Mouse (Mus musculus) macrophage (primary cell): ENCODE measurements around the gene Gcnt7. TPM values are rescaled to one million over a fixed set of nuclear protein-coding genes. Genes with fewer than 3 reads are reported as not detected.

Source experiments
- H3K27ac ChIP-seq: fragments of 350-480 bp; formaldehyde crosslinking; 2 replicates; pipeline ENCODE4 v1.9.0; 2021
- H3K36me3 ChIP-seq: fragments of 350-480 bp; formaldehyde crosslinking; 2 replicates; pipeline ENCODE4 v1.9.0; 2021; ENCODE audit errors: inconsistent target
- H3K4me3 ChIP-seq: fragments of 350-480 bp; formaldehyde crosslinking; 2 replicates; pipeline ENCODE4 v1.9.0; 2021; ENCODE audit errors: inconsistent target
- H3K79me2 ChIP-seq: fragments of 350-480 bp; formaldehyde crosslinking; 2 replicates; pipeline ENCODE4 v1.9.0; 2021; ENCODE audit errors: inconsistent target
- WGBS: methylation state at CpG from one replicate; pipeline ENCODE4 v1.1.7; 2026; ENCODE audit warnings: inconsistent platforms; ENCODE audit not compliant: missing documents; 5-methylcytosine and 5-hydroxymethylcytosine counted together
- polyA plus RNA-seq: library from polyadenylated mRNA; stranded (reverse); fragments of 250-400 nt; gene quantifications from 3 replicates; pipeline ENCODE4 v1.2.4, GENCODE M21; 2018; ENCODE audit warnings: inconsistent platforms

Gene Gcnt7
- polyA plus RNA-seq, 1 experiment from 2014 or later: not detected

DNA sequence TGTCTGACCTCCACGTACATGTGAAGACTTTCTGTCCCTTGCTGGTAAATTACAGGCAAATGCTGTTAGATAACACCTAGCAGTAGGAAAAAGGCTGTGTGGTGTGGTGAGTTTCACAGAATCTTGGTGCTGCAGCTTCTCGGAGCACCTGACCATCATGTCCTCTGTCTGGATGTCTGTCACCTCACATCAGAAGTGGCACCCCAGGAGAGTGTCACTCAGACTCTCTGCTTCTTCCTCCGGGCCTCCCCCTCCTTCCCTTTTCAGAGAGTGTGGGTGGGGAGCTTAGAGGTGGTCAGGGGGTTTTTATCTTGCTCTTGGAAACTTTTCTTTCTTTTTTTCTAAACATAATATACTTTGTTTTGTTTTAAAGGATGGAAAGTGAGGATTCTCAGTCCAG, 53.4 kb downstream of the Gcnt7 start:
- H3K79me2 ChIP-seq: no peaks in the 10 kb centered on the region
- no peak overlapping the region for H3K27ac ChIP-seq
- H3K36me3 ChIP-seq: no peaks in the 10 kb centered on the region
- 75% methylated on average over 3 of the region's 3 CpGs for WGBS
- no peak overlapping the region for H3K4me3 ChIP-seq

- Histone ChIP-seq H3K4me3 (no peak overlapping the region), H3K79me2 (no peaks in the 10 kb centered on the region), H3K27ac (no peak overlapping the region), H3K36me3 (no peaks in the 10 kb centered on the region)
- 82% methylated on average over 7 of the region's 7 CpGs for WGBS
Measured at GRCm38 (mm10) chr2:172404239-172404638, 54.2 kb downstream of the Gcnt7 start.

GRCm38 (mm10) chr2:172401116-172401825, 57.1 kb downstream of the Gcnt7 start:
- 9% methylated on average over 13 of the region's 13 CpGs for WGBS
- H3K27ac ChIP-seq: peak overlapping the region; percentile 95
- H3K4me3 ChIP-seq: no peak overlapping the region
- no peaks in the 10 kb centered on the region for H3K36me3 ChIP-seq
- H3K79me2 ChIP-seq: no peaks in the 10 kb centered on the region

Other genes with a start within 250 kb of the Gcnt7 start
- gene Mc3r, start 210.1 kb downstream of the Gcnt7 start, polyA plus RNA-seq: not detected in 3 replicates
- gene Fam210b, start 113.0 kb downstream of the Gcnt7 start, polyA plus RNA-seq: 7.8 to 11.4 TPM (median 8.2 TPM) in 3 replicates
- gene Aurka, start 88.1 kb downstream of the Gcnt7 start, polyA plus RNA-seq: 1.9 to 8.0 TPM (median 6.1 TPM) in 3 replicates
- gene Cstf1, start 87.9 kb downstream of the Gcnt7 start, polyA plus RNA-seq: 12.6 to 20.9 TPM (median 16.2 TPM) in 3 replicates
- 0.40 to 3.1 TPM (median 0.60 TPM) in 3 replicates for gene Cass4, start 64.8 kb downstream of the Gcnt7 start, polyA plus RNA-seq
- gene Rtf2, start 18.0 kb downstream of the Gcnt7 start, polyA plus RNA-seq: 128 to 215 TPM (median 170 TPM) in 3 replicates
- 0.55 to 0.76 TPM in 2 of 3 replicates, not detected in the other for gene Fam209, start 13.9 kb upstream of the Gcnt7 start, polyA plus RNA-seq
- gene Tfap2c, start 91.0 kb upstream of the Gcnt7 start, polyA plus RNA-seq: not detected in 3 replicates